Mouse (Mus musculus) C2C12 (cell line): ENCODE data around the gene Pofut2. TPM values are rescaled to one million over a fixed set of nuclear protein-coding genes. Genes with fewer than 3 reads are reported as not detected.

ENCODE experiments used
- H3K27me3 ChIP-seq: one replicate; pipeline ENCODE4 v1.6.1; 2011; ENCODE audit not compliant: control insufficient read depth, insufficient read depth, insufficient read length
- H3K36me3 ChIP-seq: one replicate; pipeline ENCODE4 v1.6.1; 2011; ENCODE audit not compliant: control insufficient read depth, insufficient read depth
- H3K4me3 ChIP-seq: one replicate; pipeline ENCODE4 v1.5.1; 2011; ENCODE audit warnings: mild to moderate bottlenecking, control low read depth; ENCODE audit not compliant: poor library complexity, insufficient read depth, severe bottlenecking
- H3K79me2 ChIP-seq: one replicate; pipeline ENCODE4 v1.6.1; 2011; ENCODE audit not compliant: control insufficient read depth, insufficient read depth
- H3K79me3 ChIP-seq: one replicate; pipeline ENCODE4 v1.6.1; 2011; ENCODE audit warnings: low read depth, control low read depth
- H3ac ChIP-seq: one replicate; pipeline ENCODE3; 2011; ENCODE audit warnings: low read depth; ENCODE audit not compliant: control insufficient read depth, insufficient read length
- CEBPB ChIP-seq: IDR thresholded peaks from one replicate; pipeline ENCODE4 v1.6.1; 2011; ENCODE audit warnings: low read depth, mild to moderate bottlenecking, control low read depth, moderate library complexity
- CTCF ChIP-seq: IDR thresholded peaks from one replicate; pipeline ENCODE4 v1.5.1; 2011; ENCODE audit not compliant: control insufficient read depth, insufficient read depth, insufficient read length
- FOSL1 ChIP-seq: IDR thresholded peaks from one replicate; pipeline ENCODE4 v1.8.0; 2011; ENCODE audit warnings: mild to moderate bottlenecking, low read length; ENCODE audit not compliant: poor library complexity, insufficient read depth, severe bottlenecking
- MAX ChIP-seq: IDR thresholded peaks from one replicate; pipeline ENCODE4 v1.6.1; 2011; ENCODE audit warnings: mild to moderate bottlenecking, control low read depth
- MYOD1 ChIP-seq: IDR thresholded peaks from one replicate; pipeline ENCODE4 v1.6.1; 2011; ENCODE audit warnings: low read depth; ENCODE audit not compliant: control insufficient read depth, insufficient read length
- MYOG ChIP-seq: IDR thresholded peaks from one replicate; pipeline ENCODE4 v1.6.1; 2011; ENCODE audit not compliant: control insufficient read depth, insufficient read length; ENCODE audit errors: extremely low read depth
- USF1 ChIP-seq: IDR thresholded peaks from one replicate; pipeline ENCODE4 v1.6.1; 2011; ENCODE audit warnings: low read depth, mild to moderate bottlenecking, control low read depth, moderate library complexity
- long read RNA-seq, 2 experiments: library from polyadenylated mRNA; unstranded; transcript quantifications; one replicate each; pipeline ENCODE4 v2.0.0; 2019 to 2020
- polyA plus RNA-seq: library from polyadenylated mRNA; unstranded; fragments of >200 nt; fragmentation: generic; extraction: Trizol; gene quantifications from one replicate; pipeline ENCODE4 v1.2.1, GENCODE M21; 2012; ENCODE audit warnings: missing spikeins

The Pofut2 gene
- polyA plus RNA-seq = 105 TPM
- long read RNA-seq, experiment 1, transcript Pofut2-201 (9 exons, 2,290 nt) = major isoform, 70 of 85 reads
- long read RNA-seq, experiment 1, partial matches to known transcripts = 7 of 85 reads
- long read RNA-seq, experiment 1, other reads (novel, unspliced or antisense) = 8 of 85 reads
- long read RNA-seq, experiment 2, transcript Pofut2-201 (9 exons, 2,290 nt) = major isoform, 485 of 522 reads
- long read RNA-seq, experiment 2, partial matches to known transcripts = 4 of 522 reads
- long read RNA-seq, experiment 2, other reads (novel, unspliced or antisense) = 33 of 522 reads

- Histone ChIP-seq H3K79me3 (peaks cover 19% of the 10 kb centered on the region), H3ac (peak within 1 kb of the TSS; percentile 86), H3K79me2 (peaks cover 30% of the 10 kb centered on the region), H3K36me3 (peaks cover 36% of the 10 kb centered on the region), H3K27me3 (no peaks in the 10 kb centered on the region), H3K4me3 (peak within 1 kb of the TSS; percentile 99)
- peak; percentile 46 for TF ChIP-seq MAX
- TF ChIP-seq CEBPB = no peak
Measured at GRCm38 (mm10) chr10:77258704-77259621, at the start of gene Pofut2. Gene Pofut2, plus strand, starts transcription at chr10:77259218.

GRCm38 (mm10) chr10:77209261-77209660, 49.8 kb upstream of the Pofut2 start:
- Histone ChIP-seq H3K4me3 (no peak overlapping the region), H3K79me2 (peaks cover 4% of the 10 kb centered on the region), H3ac (no peak overlapping the region), H3K27me3 (no peaks in the 10 kb centered on the region), H3K36me3 (no peaks in the 10 kb centered on the region), H3K79me3 (no peaks in the 10 kb centered on the region)
- TF ChIP-seq CEBPB = no peak
- TF ChIP-seq FOSL1 = no peak
- TF ChIP-seq MYOG = no peak
- TF ChIP-seq USF1 = no peak
- no peak for TF ChIP-seq MAX
- TF ChIP-seq MYOD1 = no peak
- no peak for TF ChIP-seq CTCF

GRCm38 (mm10) chr10:77210666-77211065, 48.4 kb upstream of the Pofut2 start:
- TF ChIP-seq FOSL1 = no peak
- no peak for TF ChIP-seq MYOG
- TF ChIP-seq USF1 = no peak
- TF ChIP-seq MYOD1 = no peak
- TF ChIP-seq CTCF = no peak
- TF ChIP-seq MAX = no peak
- no peak for TF ChIP-seq CEBPB
- Histone ChIP-seq H3K36me3 (no peaks in the 10 kb centered on the region), H3ac (no peak overlapping the region), H3K4me3 (no peak overlapping the region), H3K79me2 (peaks cover 4% of the 10 kb centered on the region), H3K79me3 (no peaks in the 10 kb centered on the region), H3K27me3 (no peaks in the 10 kb centered on the region)

GRCm38 (mm10) chr10:77211116-77211570, 47.9 kb upstream of the Pofut2 start:
- H3K36me3 ChIP-seq = no peaks in the 10 kb centered on the region
- no peak overlapping the region for H3ac ChIP-seq
- no peak overlapping the region for H3K4me3 ChIP-seq
- H3K79me2 ChIP-seq = peaks cover 4% of the 10 kb centered on the region
- TF ChIP-seq MYOD1 (no peak), MAX (peak; percentile 91), FOSL1 (peak; percentile 87), CTCF (no peak), CEBPB (peak; percentile 63)
- H3K79me3 ChIP-seq = no peaks in the 10 kb centered on the region
- H3K27me3 ChIP-seq = no peaks in the 10 kb centered on the region

- no peak overlapping the region for H3K4me3 ChIP-seq
Measured at GRCm38 (mm10) chr10:77212354-77213120, 46.5 kb upstream of the Pofut2 start.

More at GRCm38 (mm10) chr10:77212354-77213120, 46.5 kb upstream of the Pofut2 start:
- Histone ChIP-seq H3K79me3 (no peaks in the 10 kb centered on the region), H3ac (no peak overlapping the region), H3K36me3 (no peaks in the 10 kb centered on the region), H3K79me2 (peaks cover 4% of the 10 kb centered on the region), H3K27me3 (no peaks in the 10 kb centered on the region)
- TF ChIP-seq CTCF (no peak), MYOD1 (no peak), MYOG (no peak), CEBPB (no peak), MAX (no peak), FOSL1 (no peak), USF1 (no peak)
